Mouse (Mus musculus) limb, embryonic 10.5 days (tissue): Measurements from ENCODE around the gene Inhbb. TPM values are rescaled to one million over a fixed set of nuclear protein-coding genes. Genes with fewer than 3 reads are reported as not detected.

Source experiments
- DNase-seq: peaks from one replicate; pipeline ENCODE4 v3.0.0-alpha.2; 2017; ENCODE audit warnings: low spot score
- H3K27ac ChIP-seq: fragments of 300-500 bp; sonication (generic); 2 replicates; pipeline ENCODE4 v1.5.1; 2016; ENCODE audit warnings: mild to moderate bottlenecking
- H3K27me3 ChIP-seq: fragments of 300-500 bp; sonication (generic); 2 replicates; pipeline ENCODE4 v1.6.1; 2016; ENCODE audit warnings: low read depth, mild to moderate bottlenecking; ENCODE audit not compliant: poor library complexity, severe bottlenecking
- H3K36me3 ChIP-seq: fragments of 300-500 bp; sonication (generic); 2 replicates; pipeline ENCODE4 v1.6.1; 2016; ENCODE audit warnings: mild to moderate bottlenecking, moderate library complexity
- H3K4me1 ChIP-seq: fragments of 300-500 bp; sonication (generic); 2 replicates; pipeline ENCODE4 v1.6.1; 2016
- H3K4me3 ChIP-seq: fragments of 300-500 bp; sonication (generic); 2 replicates; pipeline ENCODE4 v1.5.1; 2016; ENCODE audit warnings: mild to moderate bottlenecking, moderate library complexity
- H3K9me3 ChIP-seq: fragments of 300-500 bp; sonication (generic); replicated peaks from 2 replicates; pipeline ENCODE4 v1.6.1; 2016; ENCODE audit warnings: mild to moderate bottlenecking
- WGBS: fragments of 180-500 bp; shearing (Covaris S2); methylation state at CpG from one replicate; pipeline ENCODE4 v1.1.7; 2016; 5-methylcytosine and 5-hydroxymethylcytosine counted together
- polyA plus RNA-seq: library from polyadenylated mRNA; unstranded; fragments of >200 nt; fragmentation: Nextera tagmentation; extraction: Ambion mirVana; gene quantifications from 2 replicates; pipeline ENCODE4 v1.2.1, GENCODE M21; 2016

Gene Inhbb
- polyA plus RNA-seq, 1 experiment from 2014 or later, result 0.09 TPM

GRCm38 (mm10) chr1:119442901-119443300, 20.9 kb upstream of the Inhbb start:
- H3K4me1 ChIP-seq, result no peaks in the 10 kb centered on the region
- H3K4me3 ChIP-seq, result no peak overlapping the region
- no peak for DNase-seq
- 94% methylated on average over 9 of the region's 9 CpGs for WGBS
- no peaks in the 10 kb centered on the region for H3K27me3 ChIP-seq
- H3K36me3 ChIP-seq, result no peaks in the 10 kb centered on the region
- H3K27ac ChIP-seq, result no peak overlapping the region
- H3K9me3 ChIP-seq, result no peaks in the 10 kb centered on the region

DNA sequence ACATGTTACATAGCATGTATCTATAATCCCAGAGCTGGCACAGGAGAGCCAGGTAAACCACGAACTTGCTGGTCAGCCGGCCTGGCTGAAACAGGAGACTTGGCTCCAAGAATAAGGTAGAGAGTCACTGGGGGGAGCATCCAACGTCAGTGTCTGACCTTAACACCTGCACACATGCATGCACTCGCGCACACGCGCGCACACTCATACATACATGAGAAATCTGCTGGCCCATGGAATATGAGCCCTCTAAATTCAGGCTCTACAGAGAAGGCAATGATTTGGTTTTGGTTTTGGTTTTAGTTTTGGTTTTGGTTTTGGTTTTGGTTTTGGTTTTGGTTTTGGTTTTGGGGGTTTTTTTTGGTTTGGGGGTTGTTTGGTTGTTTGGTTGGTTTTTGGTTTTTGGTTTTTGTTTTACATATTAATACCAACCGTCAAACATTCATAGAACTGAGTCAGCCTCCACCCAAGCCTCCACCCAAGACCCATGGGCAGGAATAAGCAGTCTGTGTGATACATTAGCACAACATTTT, 16.1 kb upstream of the Inhbb start:
- Histone ChIP-seq H3K27ac (no peak overlapping the region), H3K4me3 (no peak overlapping the region), H3K27me3 (no peaks in the 10 kb centered on the region), H3K4me1 (no peaks in the 10 kb centered on the region), H3K9me3 (no peaks in the 10 kb centered on the region), H3K36me3 (no peaks in the 10 kb centered on the region)
- no peak for DNase-seq
- WGBS, result 91% methylated on average over 9 of the region's 9 CpGs

DNA sequence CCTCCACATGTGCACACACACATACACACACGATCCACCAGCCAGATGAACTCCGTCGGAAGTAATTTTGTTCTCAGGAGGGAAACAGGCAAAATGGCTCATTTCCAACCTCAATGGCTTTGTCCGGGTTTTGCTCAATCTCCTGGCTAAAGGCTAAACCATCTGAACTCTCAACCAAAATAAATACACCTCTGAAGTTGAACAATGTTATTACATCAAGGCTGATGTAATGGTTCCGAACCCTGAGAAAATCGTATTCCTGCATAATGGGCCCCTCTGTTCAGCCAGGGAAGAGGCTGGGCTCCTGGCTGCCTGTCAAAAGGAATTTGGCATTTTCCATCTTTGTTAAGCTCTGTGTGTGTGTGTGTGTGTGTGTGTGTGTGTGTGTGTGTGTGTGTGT, 15.4 kb upstream of the Inhbb start:
- Histone ChIP-seq H3K9me3 (no peaks in the 10 kb centered on the region), H3K27me3 (no peaks in the 10 kb centered on the region), H3K27ac (no peak overlapping the region), H3K4me1 (no peaks in the 10 kb centered on the region), H3K4me3 (no peak overlapping the region), H3K36me3 (no peaks in the 10 kb centered on the region)
- DNase-seq, result no peak
- 90% methylated on average over 6 of the region's 6 CpGs for WGBS

DNA sequence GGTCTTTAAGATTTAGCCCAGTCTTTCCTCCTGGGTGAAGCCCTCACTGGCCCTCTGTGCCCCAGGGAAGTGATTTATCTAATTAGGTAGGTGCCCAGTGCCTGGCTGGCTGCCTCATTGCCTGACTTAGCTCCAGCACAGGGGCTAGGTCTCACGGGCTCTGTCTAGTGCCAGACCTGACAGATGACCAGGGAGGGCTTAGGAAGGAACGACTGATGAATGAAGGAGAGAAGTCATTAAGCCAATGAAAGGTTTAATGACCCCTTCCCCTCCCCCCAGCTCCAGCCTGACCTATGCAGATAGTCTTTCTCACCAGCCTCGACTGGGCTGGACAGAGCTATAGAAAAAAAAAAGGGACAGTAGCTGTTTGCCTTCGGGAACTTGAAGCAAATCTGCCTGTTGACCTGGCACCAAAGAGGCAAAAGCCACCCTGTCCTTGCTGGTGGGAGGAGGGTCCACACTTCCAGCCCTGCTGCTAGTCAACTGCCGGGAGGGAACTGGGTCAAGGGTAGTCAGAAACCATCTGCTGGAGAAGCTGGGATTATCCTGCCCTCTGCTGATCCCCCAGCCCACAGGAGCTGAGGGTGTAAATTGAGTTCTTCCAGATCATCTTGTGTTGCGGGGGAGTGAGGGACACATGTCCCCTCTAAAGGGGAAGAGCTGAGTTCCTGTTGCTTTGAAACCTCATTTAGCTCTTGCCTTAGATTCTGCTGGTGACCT, 2.3 kb upstream of the Inhbb start:
- Histone ChIP-seq H3K4me3 (no peak overlapping the region), H3K27ac (no peak overlapping the region), H3K4me1 (peaks cover 44% of the 10 kb centered on the region), H3K9me3 (no peaks in the 10 kb centered on the region), H3K27me3 (peaks cover 67% of the 10 kb centered on the region), H3K36me3 (no peaks in the 10 kb centered on the region)
- DNase-seq, result no peak
- 14% methylated on average over 6 of the region's 6 CpGs for WGBS

GRCm38 (mm10) chr1:119423510-119423909, 1.5 kb upstream of the Inhbb start:
- Histone ChIP-seq H3K4me3 (no peak overlapping the region), H3K9me3 (no peaks in the 10 kb centered on the region), H3K36me3 (no peaks in the 10 kb centered on the region), H3K4me1 (peaks cover 52% of the 10 kb centered on the region), H3K27ac (no peak overlapping the region), H3K27me3 (peaks cover 75% of the 10 kb centered on the region)
- 6% methylated on average over 14 of the region's 14 CpGs for WGBS
- DNase-seq, result peak; percentile 46

DNA sequence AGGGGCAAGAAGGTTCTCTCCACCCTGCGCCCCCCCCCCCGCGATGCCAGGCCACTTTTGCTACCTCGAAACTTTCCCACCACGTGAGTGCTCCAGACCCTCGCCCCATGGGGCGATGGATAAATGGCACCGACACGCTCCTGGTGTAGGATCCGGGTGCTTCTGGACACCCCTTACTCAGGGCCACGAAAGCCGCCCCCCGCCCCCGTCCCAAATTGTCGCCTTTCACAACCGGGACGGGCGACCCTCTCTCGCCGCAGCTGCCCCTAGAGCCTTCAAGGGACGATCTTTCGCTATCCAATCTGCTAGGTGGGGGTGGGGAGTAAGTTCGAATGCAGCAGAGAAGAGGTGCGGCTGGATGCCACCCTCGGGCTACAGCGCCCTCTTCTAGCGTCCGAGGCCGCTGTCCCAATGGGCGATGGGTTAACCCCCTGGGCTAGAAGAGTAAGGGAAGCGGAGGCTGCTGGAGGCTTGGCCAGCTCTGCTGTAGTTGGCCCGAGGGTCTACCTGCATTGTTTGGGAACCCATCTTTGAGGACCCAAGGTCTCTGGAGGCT, 490 bp upstream of the Inhbb start:
- Histone ChIP-seq H3K36me3 (no peaks in the 10 kb centered on the region), H3K27ac (no peak overlapping the region), H3K9me3 (no peaks in the 10 kb centered on the region), H3K4me1 (peaks cover 62% of the 10 kb centered on the region), H3K27me3 (peaks cover 85% of the 10 kb centered on the region), H3K4me3 (peak overlapping the region; percentile 60)
- WGBS, result under 1% methylated on average over 30 of the region's 32 CpGs
- DNase-seq, result peak; percentile 48

- Histone ChIP-seq H3K36me3 (no peaks in the 10 kb centered on the region), H3K4me1 (peaks cover 67% of the 10 kb centered on the region), H3K9me3 (no peaks in the 10 kb centered on the region), H3K27me3 (peaks cover 100% of the 10 kb centered on the region), H3K27ac (peak overlapping the region; percentile 53), H3K4me3 (peak overlapping the region; percentile 60)
- peak; percentile 70 for DNase-seq
- under 1% methylated on average over 56 of the region's 78 CpGs for WGBS
Measured at GRCm38 (mm10) chr1:119420984-119421575, 968 bp downstream of the Inhbb start.

DNA sequence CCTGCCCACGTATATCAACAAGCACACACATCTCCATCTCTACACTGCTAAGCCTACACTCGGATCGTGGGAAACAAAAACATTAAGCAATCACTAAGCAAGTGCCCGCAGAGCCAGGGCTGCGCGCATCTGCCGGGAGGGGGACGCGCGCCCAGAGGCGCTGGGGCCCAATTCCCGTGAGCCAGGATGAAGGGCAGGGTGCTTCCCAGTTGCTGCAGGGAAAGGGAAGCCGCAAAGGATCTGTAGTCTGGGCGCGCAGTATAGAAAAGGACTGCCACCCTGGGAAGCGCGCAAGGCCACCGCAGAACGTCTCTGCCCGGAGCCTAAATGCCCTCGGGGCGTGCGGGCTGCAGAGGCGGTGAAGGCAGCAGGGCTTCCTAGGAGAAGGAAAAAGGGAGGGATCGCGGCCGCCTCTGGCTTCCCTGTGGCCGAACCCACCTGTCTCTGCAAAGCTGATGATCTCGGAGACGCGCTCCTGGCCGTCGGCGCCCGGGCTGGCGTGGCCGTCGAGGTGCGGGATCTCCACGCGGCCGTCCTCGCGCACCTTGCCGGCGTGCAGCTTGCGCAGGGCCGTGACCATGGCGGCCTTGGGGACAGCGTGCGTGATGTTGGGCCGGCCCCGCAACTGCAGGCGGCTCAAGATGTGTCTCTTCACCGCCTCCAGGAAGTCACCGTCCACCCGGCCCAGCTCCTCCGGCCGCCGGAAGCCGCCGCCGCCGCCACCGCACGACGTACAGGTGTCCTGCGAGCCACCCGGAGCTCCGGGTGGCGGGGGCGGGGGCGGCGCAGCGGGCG, 1.7 kb downstream of the Inhbb start:
- no peaks in the 10 kb centered on the region for H3K9me3 ChIP-seq
- H3K36me3 ChIP-seq, result no peaks in the 10 kb centered on the region
- H3K4me1 ChIP-seq, result peaks cover 67% of the 10 kb centered on the region
- H3K27me3 ChIP-seq, result peaks cover 96% of the 10 kb centered on the region
- peak overlapping the region; percentile 53; the same call in 1 of the 2 replicates for H3K27ac ChIP-seq
- H3K4me3 ChIP-seq, result peak overlapping the region; percentile 60
- WGBS, result 2% methylated on average over 75 of the region's 76 CpGs
- DNase-seq, result peak; percentile 51

DNA sequence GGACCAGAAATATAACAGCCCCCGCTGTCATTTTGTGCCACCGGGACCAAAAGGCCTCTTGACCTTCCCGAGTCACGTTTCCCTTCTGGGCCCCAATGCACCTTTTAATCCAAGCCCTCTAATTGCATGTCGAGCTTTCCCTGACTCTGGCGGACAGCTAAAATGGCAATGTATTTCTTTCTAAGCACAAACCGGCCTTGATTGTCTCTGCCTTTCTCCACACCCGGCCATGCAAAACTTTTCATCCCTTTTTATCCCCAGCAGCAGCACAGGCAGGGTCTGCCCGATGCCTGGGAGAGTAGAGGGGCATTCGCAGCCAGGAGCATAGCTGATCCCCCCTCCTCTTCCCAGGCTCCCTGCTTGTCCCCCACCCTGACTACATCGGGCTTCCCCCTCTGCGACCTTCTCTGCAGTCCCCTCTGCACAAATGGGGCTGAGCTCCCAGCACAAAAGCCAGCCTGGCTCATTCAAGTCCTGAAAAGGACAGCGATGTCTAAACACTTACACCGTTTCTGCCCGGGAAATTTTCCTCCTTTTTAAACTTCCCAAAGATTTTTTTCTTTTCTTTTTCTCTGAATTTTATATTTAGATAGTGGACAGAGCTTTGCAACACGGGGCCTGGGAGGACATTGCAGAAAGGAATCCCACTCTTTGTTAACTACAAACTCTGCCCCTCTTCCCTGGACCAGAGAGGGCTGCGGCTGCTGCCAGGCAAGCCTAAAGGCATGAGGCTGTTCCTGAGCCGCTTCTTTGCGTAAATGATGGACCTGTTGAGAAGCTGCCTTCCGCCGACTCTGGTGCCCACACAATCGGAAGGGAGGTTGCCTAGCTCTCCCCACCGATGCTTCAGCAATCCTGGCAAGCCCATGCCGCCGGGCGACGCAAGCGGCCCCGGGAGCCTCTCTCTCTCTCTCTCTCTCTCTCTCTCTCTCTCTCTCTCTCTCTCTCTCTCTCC, 2.6 kb downstream of the Inhbb start:
- Histone ChIP-seq H3K4me3 (peak overlapping the region; percentile 14; the same call in 1 of the 2 replicates), H3K27ac (no peak overlapping the region), H3K36me3 (no peaks in the 10 kb centered on the region), H3K4me1 (peaks cover 66% of the 10 kb centered on the region), H3K27me3 (peaks cover 90% of the 10 kb centered on the region), H3K9me3 (no peaks in the 10 kb centered on the region)
- 5% methylated on average over 29 of the region's 29 CpGs for WGBS
- DNase-seq, result peak; percentile 45

DNA sequence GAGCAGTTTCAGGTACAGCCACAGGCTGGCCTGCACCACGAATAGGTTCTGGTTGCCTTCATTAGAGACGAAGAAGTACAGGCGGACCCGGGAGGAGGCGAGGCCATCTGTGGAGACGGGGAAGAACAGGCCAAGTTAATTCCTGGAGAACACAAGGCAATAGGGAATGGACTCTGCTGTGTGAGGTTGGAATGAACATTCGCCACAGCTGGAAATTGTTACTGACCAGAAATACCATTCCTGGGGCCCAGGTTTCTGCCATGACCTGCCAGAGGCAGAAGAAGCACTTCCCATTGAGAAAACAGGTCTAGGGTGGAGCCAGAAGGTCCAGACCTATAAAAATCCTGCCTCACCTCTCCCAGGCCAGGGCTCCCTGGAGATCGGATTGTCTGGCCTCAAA, 4.1 kb downstream of the Inhbb start:
- Histone ChIP-seq H3K27ac (no peak overlapping the region), H3K4me1 (peaks cover 59% of the 10 kb centered on the region)

GRCm38 (mm10) chr1:119417542-119417941, 4.5 kb downstream of the Inhbb start:
- H3K27me3 ChIP-seq, result peaks cover 84% of the 10 kb centered on the region

More for the DNA sequence above, 4.1 kb downstream of the Inhbb start:
- WGBS, result 47% methylated on average over 8 of the region's 8 CpGs
- no peaks in the 10 kb centered on the region for H3K36me3 ChIP-seq
- DNase-seq, result peak; percentile 40
- peaks cover 89% of the 10 kb centered on the region for H3K27me3 ChIP-seq
- H3K9me3 ChIP-seq, result no peaks in the 10 kb centered on the region
- H3K4me3 ChIP-seq, result peak overlapping the region; percentile 16; the same call in 1 of the 2 replicates

DNA sequence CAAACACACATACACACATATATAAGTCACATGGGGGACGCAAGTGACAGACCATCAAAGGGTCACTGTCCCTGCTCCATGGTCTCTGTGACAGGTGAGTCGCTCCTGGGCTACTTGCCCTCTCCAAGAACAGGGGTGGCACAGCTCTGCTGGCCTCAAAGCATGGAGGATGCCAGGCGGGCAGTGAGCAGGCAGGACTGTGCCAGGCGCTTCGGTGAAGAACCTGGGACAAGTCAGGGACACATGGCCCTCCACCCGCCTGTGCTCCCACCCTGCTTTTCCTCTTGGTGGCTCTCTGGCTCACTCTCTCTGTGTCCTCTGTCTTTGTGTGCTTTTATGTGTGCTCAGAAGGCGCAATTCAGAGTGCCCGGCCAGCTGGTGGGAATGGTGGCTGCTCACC, 5.4 kb downstream of the Inhbb start:
- no peak for DNase-seq
- WGBS, result 88% methylated on average over 8 of the region's 8 CpGs
- no peaks in the 10 kb centered on the region for H3K36me3 ChIP-seq
- no peak overlapping the region for H3K4me3 ChIP-seq
- no peak overlapping the region for H3K27ac ChIP-seq
- no peaks in the 10 kb centered on the region for H3K9me3 ChIP-seq
- peaks cover 46% of the 10 kb centered on the region for H3K4me1 ChIP-seq
- H3K27me3 ChIP-seq, result peaks cover 75% of the 10 kb centered on the region

More at GRCm38 (mm10) chr1:119417542-119417941, 4.5 kb downstream of the Inhbb start:
- peak overlapping the region; percentile 16; the same call in 1 of the 2 replicates for H3K4me3 ChIP-seq
- H3K27ac ChIP-seq, result no peak overlapping the region
- WGBS, result 74% methylated on average over 20 of the region's 20 CpGs
- no peaks in the 10 kb centered on the region for H3K36me3 ChIP-seq
- no peaks in the 10 kb centered on the region for H3K9me3 ChIP-seq
- H3K4me1 ChIP-seq, result peaks cover 55% of the 10 kb centered on the region
- DNase-seq, result no peak
